Comparison of ENCODE assay signal across 11 mouse cellular contexts in genomic region chr2:52623921-52624404, GRCm38 (mm10). TPM values are rescaled to one million over a fixed set of nuclear protein-coding genes. Genes with fewer than 3 reads are reported as not detected.
DNase-seq lines count a peak whose midpoint lies in the region; ATAC-seq and TF ChIP-seq lines count a peak whose summit lies in the region.
"Had no signal": no experiment of that assay in that cellular context is flagged by ENCODE, and none has a peak within 500 bp of the region (broad histone marks: within the 10 kb centered on the region; RNA-seq: fewer than 3 reads in every experiment).

No protein-coding gene starts in this region.

- H3K9me3 ChIP-seq in heart, embryonic 12.5 days (replicated peaks), result no peaks in the 10 kb centered on the region
- H3K9me3 ChIP-seq in kidney, embryonic 16.5 days (ENCODE audit: low read length), result no peaks in the 10 kb centered on the region
- no peaks in the 10 kb centered on the region for H3K9me3 ChIP-seq in stomach, postnatal 0 days (ENCODE audit: control insufficient read depth, low read length)
- no peaks in the 10 kb centered on the region for H3K9me3 ChIP-seq in liver, postnatal 0 days (ENCODE audit: low read length)

- H3K4me3 ChIP-seq in heart, embryonic 12.5 days, result no peak overlapping the region
- H3K4me3 ChIP-seq in testis, adult 2 months (ENCODE audit: control insufficient read depth, low read depth, low read length), result no peak overlapping the region
- no peak overlapping the region for H3K4me3 ChIP-seq in kidney, embryonic 16.5 days (ENCODE audit: low read length)
- H3K4me3 ChIP-seq in stomach, postnatal 0 days (ENCODE audit: low read depth, low read length), result no peak overlapping the region
- no peak overlapping the region for H3K4me3 ChIP-seq in liver, postnatal 0 days (ENCODE audit: low read depth, low read length)

- ATAC-seq in heart, embryonic 12.5 days (ENCODE audit: insufficient number of reproducible peaks, low FRiP score), result peak; percentile 25; the same call in 1 of the 2 replicates
- peak; percentile 60 for ATAC-seq in kidney, embryonic 16.5 days (ENCODE audit: low FRiP score, low TSS enrichment)
- ATAC-seq in stomach, postnatal 0 days (ENCODE audit: low FRiP score, low TSS enrichment), result peak; percentile 60; the same call in 1 of the 2 replicates
- no peak for ATAC-seq in liver, postnatal 0 days

- no peak for DNase-seq in heart, adult 8-10 months (ENCODE audit: low spot score)
- no peak for DNase-seq in testis, postnatal 10 days (ENCODE audit: low spot score)
- DNase-seq in stomach, postnatal 0 days (ENCODE audit: low spot score), result no peak
- no peak for DNase-seq in frontal cortex, postnatal 14 days (ENCODE audit: low spot score in 2 of 2)
- no peak for DNase-seq in liver, postnatal 0 days

- TF ChIP-seq EP300 in stomach, postnatal 0 days (optimal IDR thresholded peaks at IDR 0.05), result no peak
- no peak for TF ChIP-seq EP300 in liver, postnatal 0 days (IDR thresholded peaks at IDR 0.05; ENCODE audit: low read depth)

- no peak for TF ChIP-seq POLR2A in testis, adult 2 months (IDR thresholded peaks at IDR 0.05; ENCODE audit: control insufficient read depth, low read depth, low read length)

- no peaks in the 10 kb centered on the region for H3K36me3 ChIP-seq in heart, embryonic 12.5 days
- no peaks in the 10 kb centered on the region for H3K36me3 ChIP-seq in testis, adult 2 months (ENCODE audit: control insufficient read depth, insufficient read depth, low read length)
- no peaks in the 10 kb centered on the region for H3K36me3 ChIP-seq in kidney, embryonic 16.5 days (ENCODE audit: insufficient read depth, low read length)
- H3K36me3 ChIP-seq in stomach, postnatal 0 days (ENCODE audit: control insufficient read depth, insufficient read depth, low read length), result no peaks in the 10 kb centered on the region
- no peaks in the 10 kb centered on the region for H3K36me3 ChIP-seq in liver, postnatal 0 days (replicated peaks; ENCODE audit: insufficient read depth, low read length)

- H3K9ac ChIP-seq in heart, embryonic 12.5 days, result no peak overlapping the region
- no peak overlapping the region for H3K9ac ChIP-seq in kidney, embryonic 16.5 days (replicated peaks; ENCODE audit: low read length)
- no peak overlapping the region for H3K9ac ChIP-seq in stomach, postnatal 0 days (ENCODE audit: low read length)
- H3K9ac ChIP-seq in liver, postnatal 0 days (replicated peaks), result no peak overlapping the region

- H3K27ac ChIP-seq in heart, embryonic 12.5 days (ENCODE audit: poor library complexity, severe bottlenecking), result 0 out of 2 replicates have a peak overlapping the region, but pooled peaks have one; percentile 40
- H3K27ac ChIP-seq in testis, adult 2 months (ENCODE audit: control insufficient read depth, insufficient read depth, low read depth, low read length), result peak overlapping the region; percentile 75; the same call in 1 of the 2 replicates
- H3K27ac ChIP-seq in kidney, embryonic 16.5 days (ENCODE audit: low read length), result peak overlapping the region; percentile 4; the same call in 1 of the 2 replicates
- peak overlapping the region; percentile 73 for H3K27ac ChIP-seq in stomach, postnatal 0 days (replicated peaks)
- no peak overlapping the region for H3K27ac ChIP-seq in liver, postnatal 0 days (ENCODE audit: low read depth)

- 29% methylated on average over 7 of the region's 7 CpGs for WGBS in heart, embryonic 12.5 days
- 35% methylated on average over 7 of the region's 7 CpGs for WGBS in kidney, embryonic 16.5 days
- WGBS in stomach, postnatal 0 days, result 32% methylated on average over 7 of the region's 7 CpGs
- 65% methylated on average over 7 of the region's 7 CpGs for WGBS in liver, postnatal 0 days (ENCODE audit: insufficient replicate concordance)

- peaks cover 22% of the 10 kb centered on the region for H3K4me1 ChIP-seq in heart, embryonic 12.5 days (replicated peaks)
- no peaks in the 10 kb centered on the region for H3K4me1 ChIP-seq in testis, adult 2 months (ENCODE audit: control insufficient read depth, insufficient read depth, low read length)
- H3K4me1 ChIP-seq in kidney, embryonic 16.5 days (ENCODE audit: insufficient read depth, low read length), result peaks cover 19% of the 10 kb centered on the region
- H3K4me1 ChIP-seq in stomach, postnatal 0 days (replicated peaks; ENCODE audit: control insufficient read depth, insufficient read depth), result no peaks in the 10 kb centered on the region; the same call in 1 of the 2 replicates
- H3K4me1 ChIP-seq in liver, postnatal 0 days (ENCODE audit: insufficient read depth), result peaks cover under 1% of the 10 kb centered on the region; the same call in 1 of the 2 replicates

- H3K4me2 ChIP-seq in heart, embryonic 12.5 days, result no peak overlapping the region
- H3K4me2 ChIP-seq in kidney, embryonic 16.5 days (replicated peaks; ENCODE audit: low read depth, low read length), result no peak overlapping the region
- H3K4me2 ChIP-seq in stomach, postnatal 0 days (replicated peaks; ENCODE audit: low read depth), result no peak overlapping the region
- H3K4me2 ChIP-seq in liver, postnatal 0 days (ENCODE audit: low read depth, low read length), result no peak overlapping the region

- no peaks in the 10 kb centered on the region for H3K27me3 ChIP-seq in heart, embryonic 12.5 days (replicated peaks)
- no peaks in the 10 kb centered on the region for H3K27me3 ChIP-seq in testis, adult 2 months (ENCODE audit: control insufficient read depth, insufficient read depth, low read length)
- no peaks in the 10 kb centered on the region for H3K27me3 ChIP-seq in kidney, embryonic 16.5 days (ENCODE audit: insufficient read depth, low read length)
- no peaks in the 10 kb centered on the region for H3K27me3 ChIP-seq in stomach, postnatal 0 days (ENCODE audit: control insufficient read depth, insufficient read depth, low read length)
- no peaks in the 10 kb centered on the region for H3K27me3 ChIP-seq in liver, postnatal 0 days (ENCODE audit: insufficient read depth, low read length)
- H3K27me3 ChIP-seq: CH12.LX had no signal

- no peak for TF ChIP-seq CTCF in testis, adult 2 months (IDR thresholded peaks at IDR 0.05; ENCODE audit: control insufficient read depth, insufficient read depth, insufficient replicate concordance, low read depth, low read length)
- TF ChIP-seq CTCF in stomach, postnatal 0 days (IDR thresholded peaks at IDR 0.05; ENCODE audit: low read depth), result no peak
- no peak for TF ChIP-seq CTCF in liver, postnatal 0 days (IDR thresholded peaks at IDR 0.05; ENCODE audit: low read depth)

RNA-seq across cellular contexts. Expression of gene Cacnb4, which starts 52.7 kb away (rescaled TPM):
- 0.32 and 0.41 TPM in 2 replicates for polyA plus RNA-seq in heart, embryonic 12.5 days (2016; fragmentation: Nextera tagmentation; extraction: Ambion mirVana)
- total RNA-seq in heart, adult 8-10 months (2022), result under 1 TPM; 0.31 to 0.89 (median 0.65) TPM
- 0.68 and 0.97 TPM in 2 replicates for polyA plus RNA-seq in testis, adult 2 months (2012; rRNA removed)
- 2.0 and 3.1 TPM in 2 replicates for polyA plus RNA-seq in kidney, embryonic 16.5 days (2015; fragmentation: Nextera tagmentation; extraction: Ambion mirVana)
- 0.64 and 0.93 TPM in 2 replicates for polyA plus RNA-seq in stomach, postnatal 0 days (2015; fragmentation: Nextera tagmentation; extraction: Ambion mirVana)
- polyA plus RNA-seq in liver, postnatal 0 days (2015; fragmentation: Nextera tagmentation; extraction: Ambion mirVana), result 0.27 and 0.46 TPM in 2 replicates
- total RNA-seq: common myeloid progenitor, adult 5-6 weeks; granulocyte monocyte progenitor cell, adult 5-6 weeks had no signal
